Mouse (Mus musculus): ENCODE data around the gene Flt3l. TPM values are rescaled to one million over a fixed set of nuclear protein-coding genes. Genes with fewer than 3 reads are reported as not detected.
"Not testable (repeated sequence)": the region's sequence is repeated elsewhere in the genome, so short reads cannot be mapped to it uniquely, and the experiment has no call there.

Flt3l gene
- polyA plus RNA-seq, 1 experiment, result 1.6 TPM

- Histone ChIP-seq H3K79me3 (ENCODE audit: low read depth) (no peaks in the 10 kb centered on the region), H3K27me3 (ENCODE audit: control insufficient read depth, insufficient read depth, insufficient read length) (no peaks in the 10 kb centered on the region), H3K79me2 (ENCODE audit: control insufficient read depth, insufficient read depth) (no peaks in the 10 kb centered on the region), H3K36me3 (ENCODE audit: control insufficient read depth, insufficient read depth) (no peaks in the 10 kb centered on the region), H3ac (ENCODE audit: control insufficient read depth, insufficient read length, low read depth) (no peak overlapping the region), H3K4me3 (ENCODE audit: insufficient read depth, poor library complexity, severe bottlenecking) (no peak overlapping the region)
- no peak for TF ChIP-seq FOSL1 (IDR thresholded peaks at IDR 0.05; ENCODE audit: insufficient read depth, low read length, poor library complexity, severe bottlenecking)
- TF ChIP-seq CTCF (IDR thresholded peaks at IDR 0.05; ENCODE audit: control insufficient read depth, insufficient read depth, insufficient read length), result no peak
- no peak for TF ChIP-seq MYOG (IDR thresholded peaks at IDR 0.05; ENCODE audit: control insufficient read depth, extremely low read depth, insufficient read length)
- no peak for TF ChIP-seq MYOD1 (IDR thresholded peaks at IDR 0.05; ENCODE audit: control insufficient read depth, insufficient read length, low read depth)
- TF ChIP-seq CEBPB (IDR thresholded peaks at IDR 0.05; ENCODE audit: low read depth), result no peak
- TF ChIP-seq MAX (IDR thresholded peaks at IDR 0.05), result no peak
- no peak for TF ChIP-seq USF1 (IDR thresholded peaks at IDR 0.05; ENCODE audit: low read depth)
These were observed 36.2 kb downstream of the Flt3l start for GRCm38 (mm10) chr7:45100046-45100445.

GRCm38 (mm10) chr7:45098541-45099240, 37.5 kb downstream of the Flt3l start:
- no peaks in the 10 kb centered on the region for H3K79me2 ChIP-seq (ENCODE audit: control insufficient read depth, insufficient read depth)
- H3K4me3 ChIP-seq (ENCODE audit: insufficient read depth, poor library complexity, severe bottlenecking), result no peak overlapping the region
- H3K27me3 ChIP-seq (ENCODE audit: control insufficient read depth, insufficient read depth, insufficient read length), result no peaks in the 10 kb centered on the region
- H3ac ChIP-seq (ENCODE audit: control insufficient read depth, insufficient read length, low read depth), result no peak overlapping the region
- H3K79me3 ChIP-seq (ENCODE audit: low read depth), result no peaks in the 10 kb centered on the region
- no peaks in the 10 kb centered on the region for H3K36me3 ChIP-seq (ENCODE audit: control insufficient read depth, insufficient read depth)
- no peak for TF ChIP-seq USF1 (IDR thresholded peaks at IDR 0.05; ENCODE audit: low read depth)
- no peak for TF ChIP-seq CEBPB (IDR thresholded peaks at IDR 0.05; ENCODE audit: low read depth)
- TF ChIP-seq MAX (IDR thresholded peaks at IDR 0.05), result no peak
- no peak for TF ChIP-seq CTCF (IDR thresholded peaks at IDR 0.05; ENCODE audit: control insufficient read depth, insufficient read depth, insufficient read length)
- TF ChIP-seq FOSL1 (IDR thresholded peaks at IDR 0.05; ENCODE audit: insufficient read depth, low read length, poor library complexity, severe bottlenecking), result no peak
- no peak for TF ChIP-seq MYOG (IDR thresholded peaks at IDR 0.05; ENCODE audit: control insufficient read depth, extremely low read depth, insufficient read length)
- TF ChIP-seq MYOD1 (IDR thresholded peaks at IDR 0.05; ENCODE audit: control insufficient read depth, insufficient read length, low read depth), result no peak

- no peak overlapping the region for H3K4me3 ChIP-seq (ENCODE audit: insufficient read depth, poor library complexity, severe bottlenecking)
- H3K79me3 ChIP-seq (ENCODE audit: low read depth), result no peaks in the 10 kb centered on the region
- H3K36me3 ChIP-seq (ENCODE audit: control insufficient read depth, insufficient read depth), result no peaks in the 10 kb centered on the region
- no peak for TF ChIP-seq CTCF (IDR thresholded peaks at IDR 0.05; ENCODE audit: control insufficient read depth, insufficient read depth, insufficient read length)
- no peak for TF ChIP-seq USF1 (IDR thresholded peaks at IDR 0.05; ENCODE audit: low read depth)
- TF ChIP-seq MYOD1 (IDR thresholded peaks at IDR 0.05; ENCODE audit: control insufficient read depth, insufficient read length, low read depth), result no peak
- TF ChIP-seq CEBPB (IDR thresholded peaks at IDR 0.05; ENCODE audit: low read depth), result no peak
- no peak for TF ChIP-seq MYOG (IDR thresholded peaks at IDR 0.05; ENCODE audit: control insufficient read depth, extremely low read depth, insufficient read length)
- no peak for TF ChIP-seq MAX (IDR thresholded peaks at IDR 0.05)
- no peak for TF ChIP-seq FOSL1 (IDR thresholded peaks at IDR 0.05; ENCODE audit: insufficient read depth, low read length, poor library complexity, severe bottlenecking)
- H3K27me3 ChIP-seq (ENCODE audit: control insufficient read depth, insufficient read depth, insufficient read length), result no peaks in the 10 kb centered on the region
- no peaks in the 10 kb centered on the region for H3K79me2 ChIP-seq (ENCODE audit: control insufficient read depth, insufficient read depth)
- no peak overlapping the region for H3ac ChIP-seq (ENCODE audit: control insufficient read depth, insufficient read length, low read depth)
These were observed 38.8 kb downstream of the Flt3l start for GRCm38 (mm10) chr7:45097479-45097878.

- H3K4me3 ChIP-seq (ENCODE audit: insufficient read depth, poor library complexity, severe bottlenecking); H3K36me3 ChIP-seq (ENCODE audit: control insufficient read depth, insufficient read depth); H3ac ChIP-seq (ENCODE audit: control insufficient read depth, insufficient read length, low read depth); H3K79me3 ChIP-seq (ENCODE audit: low read depth); H3K79me2 ChIP-seq (ENCODE audit: control insufficient read depth, insufficient read depth); H3K27me3 ChIP-seq (ENCODE audit: control insufficient read depth, insufficient read depth, insufficient read length): not testable (repeated sequence)
These were observed 40.3 kb downstream of the Flt3l start for GRCm38 (mm10) chr7:45095965-45096364.

- no peaks in the 10 kb centered on the region for H3K27me3 ChIP-seq (ENCODE audit: control insufficient read depth, insufficient read depth, insufficient read length)
- TF ChIP-seq USF1 (IDR thresholded peaks at IDR 0.05; ENCODE audit: low read depth) (no peak), FOSL1 (IDR thresholded peaks at IDR 0.05; ENCODE audit: insufficient read depth, low read length, poor library complexity, severe bottlenecking) (no peak), MYOD1 (IDR thresholded peaks at IDR 0.05; ENCODE audit: control insufficient read depth, insufficient read length, low read depth) (no peak), CTCF (IDR thresholded peaks at IDR 0.05; ENCODE audit: control insufficient read depth, insufficient read depth, insufficient read length) (no peak), MAX (IDR thresholded peaks at IDR 0.05) (no peak), MYOG (IDR thresholded peaks at IDR 0.05; ENCODE audit: control insufficient read depth, extremely low read depth, insufficient read length) (no peak), CEBPB (IDR thresholded peaks at IDR 0.05; ENCODE audit: low read depth) (no peak)
- H3K4me3 ChIP-seq (ENCODE audit: insufficient read depth, poor library complexity, severe bottlenecking), result no peak overlapping the region
- H3K79me3 ChIP-seq (ENCODE audit: low read depth), result no peaks in the 10 kb centered on the region
- H3K36me3 ChIP-seq (ENCODE audit: control insufficient read depth, insufficient read depth), result no peaks in the 10 kb centered on the region
- H3ac ChIP-seq (ENCODE audit: control insufficient read depth, insufficient read length, low read depth), result no peak overlapping the region
- H3K79me2 ChIP-seq (ENCODE audit: control insufficient read depth, insufficient read depth), result no peaks in the 10 kb centered on the region
These were observed 40.9 kb downstream of the Flt3l start for GRCm38 (mm10) chr7:45095367-45095766.

- no peak for TF ChIP-seq CEBPB (IDR thresholded peaks at IDR 0.05; ENCODE audit: low read depth)
- TF ChIP-seq MYOG (IDR thresholded peaks at IDR 0.05; ENCODE audit: control insufficient read depth, extremely low read depth, insufficient read length), result no peak
- TF ChIP-seq MAX (IDR thresholded peaks at IDR 0.05), result no peak
- no peak for TF ChIP-seq MYOD1 (IDR thresholded peaks at IDR 0.05; ENCODE audit: control insufficient read depth, insufficient read length, low read depth)
- no peak for TF ChIP-seq USF1 (IDR thresholded peaks at IDR 0.05; ENCODE audit: low read depth)
- no peak for TF ChIP-seq FOSL1 (IDR thresholded peaks at IDR 0.05; ENCODE audit: insufficient read depth, low read length, poor library complexity, severe bottlenecking)
- TF ChIP-seq CTCF (IDR thresholded peaks at IDR 0.05; ENCODE audit: control insufficient read depth, insufficient read depth, insufficient read length), result no peak
- H3K36me3 ChIP-seq (ENCODE audit: control insufficient read depth, insufficient read depth), result no peaks in the 10 kb centered on the region
- H3ac ChIP-seq (ENCODE audit: control insufficient read depth, insufficient read length, low read depth), result no peak overlapping the region
- H3K4me3 ChIP-seq (ENCODE audit: insufficient read depth, poor library complexity, severe bottlenecking), result no peak overlapping the region
- H3K79me3 ChIP-seq (ENCODE audit: low read depth), result no peaks in the 10 kb centered on the region
- no peaks in the 10 kb centered on the region for H3K27me3 ChIP-seq (ENCODE audit: control insufficient read depth, insufficient read depth, insufficient read length)
- no peaks in the 10 kb centered on the region for H3K79me2 ChIP-seq (ENCODE audit: control insufficient read depth, insufficient read depth)
These were observed 42.1 kb downstream of the Flt3l start for GRCm38 (mm10) chr7:45094121-45094520.
